Mouse (Mus musculus) embryonic facial prominence, embryonic 15.5 days (tissue): ENCODE data around the gene Doc2a. TPM values are rescaled to one million over a fixed set of nuclear protein-coding genes. Genes with fewer than 3 reads are reported as not detected.

Source experiments
- polyA plus RNA-seq: library from polyadenylated mRNA; unstranded; fragments of >200 nt; fragmentation: Nextera tagmentation; extraction: Ambion mirVana; gene quantifications from 2 replicates; pipeline ENCODE4 v1.2.1, GENCODE M21; 2015

The Doc2a gene
- polyA plus RNA-seq, 1 experiment from 2014 or later, result 1.6 TPM

Other genes starting within 250 kb of the Doc2a start
- gene Nupr1, start 216.6 kb upstream of the Doc2a start, polyA plus RNA-seq, result 38.5 and 40.4 TPM in 2 replicates
- gene Sgf29, start 198.1 kb upstream of the Doc2a start, polyA plus RNA-seq, result 43.4 and 49.5 TPM in 2 replicates
- gene Sult1a1, start 171.0 kb upstream of the Doc2a start, polyA plus RNA-seq, result 10.0 and 12.2 TPM in 2 replicates
- gene Bola2, start 152.0 kb upstream of the Doc2a start, polyA plus RNA-seq, result 121 TPM in 2 replicates
- 9.8 and 12.5 TPM in 2 replicates for gene Slx1b, start 151.6 kb upstream of the Doc2a start, polyA plus RNA-seq
- gene Coro1a, start 139.6 kb upstream of the Doc2a start, polyA plus RNA-seq, result 43.8 and 44.7 TPM in 2 replicates
- gene Mapk3, start 87.8 kb upstream of the Doc2a start, polyA plus RNA-seq, result 74.0 and 78.5 TPM in 2 replicates
- 11.1 and 12.4 TPM in 2 replicates for gene Gdpd3, start 81.1 kb upstream of the Doc2a start, polyA plus RNA-seq
- 145 and 148 TPM in 2 replicates for gene Ypel3, start 70.5 kb upstream of the Doc2a start, polyA plus RNA-seq
- gene Tbx6, start 65.9 kb upstream of the Doc2a start, polyA plus RNA-seq, result 0.71 and 0.81 TPM in 2 replicates
- 232 and 234 TPM in 2 replicates for gene Ppp4c, start 54.9 kb upstream of the Doc2a start, polyA plus RNA-seq
- gene Fam57b, start 49.7 kb upstream of the Doc2a start, polyA plus RNA-seq, result 0.53 and 0.71 TPM in 2 replicates
- gene 4930451I11Rik, start 15.8 kb upstream of the Doc2a start, polyA plus RNA-seq, result not detected in 2 replicates
- 26.8 and 33.3 TPM in 2 replicates for gene Hirip3, start 14.6 kb downstream of the Doc2a start, polyA plus RNA-seq
- 84.4 and 92.0 TPM in 2 replicates for gene Ino80e, start 15.0 kb downstream of the Doc2a start, polyA plus RNA-seq
- gene Taok2, start 37.3 kb downstream of the Doc2a start, polyA plus RNA-seq, result 50.4 and 50.6 TPM in 2 replicates
- gene Tmem219, start 75.5 kb downstream of the Doc2a start, polyA plus RNA-seq, result 34.7 and 37.0 TPM in 2 replicates
- 19.1 and 20.2 TPM in 2 replicates for gene Kctd13, start 81.5 kb downstream of the Doc2a start, polyA plus RNA-seq
- gene Asphd1, start 102.2 kb downstream of the Doc2a start, polyA plus RNA-seq, result 0.15 and 0.37 TPM in 2 replicates
- 0.63 and 0.88 TPM in 2 replicates for gene Sez6l2, start 103.1 kb downstream of the Doc2a start, polyA plus RNA-seq
- gene Cdipt, start 128.5 kb downstream of the Doc2a start, polyA plus RNA-seq, result 106 TPM in 2 replicates
- gene Cdiptos, start 128.7 kb downstream of the Doc2a start, polyA plus RNA-seq, result 3.2 TPM in 2 replicates
- 12.0 and 12.5 TPM in 2 replicates for gene Mvp, start 167.2 kb downstream of the Doc2a start, polyA plus RNA-seq
- 0.33 and 0.43 TPM in 2 replicates for gene Pagr1b, start 169.1 kb downstream of the Doc2a start, polyA plus RNA-seq
- 40.9 and 73.0 TPM in 2 replicates for gene Pagr1a, start 169.9 kb downstream of the Doc2a start, polyA plus RNA-seq
- 55.0 and 78.2 TPM in 2 replicates for gene Gm42742, start 173.7 kb downstream of the Doc2a start, polyA plus RNA-seq
- 18.9 and 21.9 TPM in 2 replicates for gene Prrt2, start 173.8 kb downstream of the Doc2a start, polyA plus RNA-seq
- gene Maz, start 179.6 kb downstream of the Doc2a start, polyA plus RNA-seq, result 75.2 and 79.8 TPM in 2 replicates
- gene Kif22, start 195.1 kb downstream of the Doc2a start, polyA plus RNA-seq, result 87.5 and 90.6 TPM in 2 replicates
- not detected in 2 replicates for gene Zg16, start 239.9 kb downstream of the Doc2a start, polyA plus RNA-seq
- 4.8 and 6.3 TPM in 2 replicates for gene AI467606, start 243.9 kb downstream of the Doc2a start, polyA plus RNA-seq